Mouse (Mus musculus) liver, adult 2 months (tissue): ENCODE measurements around the gene Cwc25.

Experiments
- CTCF ChIP-seq: fragments of 200-500 bp; IDR thresholded peaks from 2 replicates; pipeline ENCODE4 v1.5.1; 2011; ENCODE audit warnings: low read depth, low read length, control low read depth
- POLR2A ChIP-seq: fragments of 200-500 bp; IDR thresholded peaks from 2 replicates; pipeline ENCODE4 v1.6.1; 2011; ENCODE audit warnings: low read length, control low read depth; ENCODE audit not compliant: insufficient read depth; ENCODE audit errors: extremely low read depth

- TF ChIP-seq CTCF (no peak), POLR2A (0 out of 2 replicates have a peak, but pooled peaks have one; percentile 34)
These were observed 33.8 kb upstream of the Cwc25 start for GRCm38 (mm10) chr11:97799994-97800690.
